Mouse (Mus musculus) megakaryocyte, embryonic 14.5 days (primary cell): ENCODE results near the gene Adam19. TPM values are rescaled to one million over a fixed set of nuclear protein-coding genes. Genes with fewer than 3 reads are reported as not detected.

Experiments used
- H3K27me3 ChIP-seq: replicated peaks from 2 replicates; pipeline ENCODE3; 2012; ENCODE audit warnings: inconsistent platforms
- H3K36me3 ChIP-seq: replicated peaks from 2 replicates; pipeline ENCODE3; 2012; ENCODE audit warnings: low read length, inconsistent platforms, mixed read lengths
- H3K4me1 ChIP-seq: 2 replicates; pipeline ENCODE4 v1.6.1; 2012; ENCODE audit warnings: inconsistent platforms
- H3K4me3 ChIP-seq: replicated peaks from 2 replicates; pipeline ENCODE3; 2012; ENCODE audit warnings: moderate library complexity, mild to moderate bottlenecking, inconsistent platforms
- H3K9me3 ChIP-seq: 2 replicates; pipeline ENCODE4 v1.6.1; 2012; ENCODE audit warnings: inconsistent platforms
- FLI1 ChIP-seq: IDR thresholded peaks from 2 replicates; pipeline ENCODE4 v1.6.1; 2012; ENCODE audit warnings: low read length, inconsistent platforms, mixed read lengths
- GATA1 ChIP-seq: IDR thresholded peaks from 3 replicates; pipeline ENCODE4 v1.6.1; 2012; ENCODE audit warnings: mixed read lengths, low read length, inconsistent platforms, borderline replicate concordance
- polyA plus RNA-seq: library from polyadenylated mRNA; stranded (reverse); fragments of >175 nt; gene quantifications from 2 replicates; pipeline ENCODE4 v1.2.3, GENCODE M21; 2012; ENCODE audit warnings: low replicate concordance; ENCODE audit not compliant: insufficient read depth

The Adam19 gene
- polyA plus RNA-seq = 0.21 and 2.3 TPM in 2 replicates

DNA sequence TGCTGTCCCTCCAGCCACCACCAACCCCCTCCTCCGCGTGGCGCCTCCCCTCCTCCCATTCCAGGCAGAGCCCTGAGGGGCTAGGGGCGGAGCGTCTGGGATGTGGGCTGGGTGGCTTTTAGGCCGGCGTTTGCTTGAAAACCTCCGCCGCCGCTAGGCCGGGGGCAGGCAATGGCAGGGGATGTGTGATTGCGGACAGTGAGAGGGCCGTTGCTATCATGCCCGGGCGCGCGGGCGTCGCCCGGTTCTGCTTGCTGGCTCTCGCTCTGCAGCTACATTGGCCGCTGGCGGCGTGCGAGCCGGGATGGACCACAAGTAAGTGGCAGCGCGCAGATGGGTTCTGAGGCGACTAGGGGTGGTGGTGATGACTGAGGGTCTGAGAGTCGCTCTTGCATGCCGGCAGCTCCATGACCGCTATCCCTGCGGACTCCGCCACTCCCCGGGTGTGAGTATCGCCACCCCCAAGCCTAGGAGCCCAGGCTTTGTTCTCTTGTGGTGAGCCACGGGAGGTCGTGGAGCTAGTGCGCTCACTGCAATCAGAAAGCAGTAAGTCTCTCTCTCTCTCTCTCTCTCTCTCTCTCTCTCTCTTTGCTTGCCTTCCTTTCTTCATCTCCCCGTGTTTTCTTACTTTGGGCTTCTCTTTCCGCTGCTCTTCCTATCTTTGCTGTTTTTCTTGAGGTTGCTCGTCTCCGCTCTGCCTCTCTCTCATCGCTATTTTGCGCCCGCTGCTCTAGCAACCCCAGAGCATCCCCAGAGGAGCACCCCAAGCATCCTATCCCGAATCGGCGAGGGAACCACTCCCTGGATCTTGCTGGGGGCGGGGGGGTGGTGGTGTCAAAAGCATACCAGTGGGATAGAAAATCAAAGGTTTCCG is at the start of gene Adam19:
Gene Adam19, plus strand, starts transcription at position 97 of the 874 bp plus-strand sequence.
- Histone ChIP-seq H3K36me3 (no peaks in the 10 kb centered on the region), H3K27me3 (peaks cover 48% of the 10 kb centered on the region), H3K4me1 (peaks cover 6% of the 10 kb centered on the region; the same call in 1 of the 2 replicates), H3K4me3 (peak within 1 kb of the TSS; percentile 76), H3K9me3 (no peaks in the 10 kb centered on the region)
- no peak for TF ChIP-seq GATA1

GRCm38 (mm10) chr11:46016061-46016460 is 39.7 kb upstream of the Adam19 start:
- TF ChIP-seq FLI1 = no peak
- TF ChIP-seq GATA1 = no peak
- H3K36me3 ChIP-seq = no peaks in the 10 kb centered on the region
- H3K4me3 ChIP-seq = no peak overlapping the region
- no peaks in the 10 kb centered on the region for H3K9me3 ChIP-seq
- H3K4me1 ChIP-seq = no peaks in the 10 kb centered on the region
- H3K27me3 ChIP-seq = peaks cover 1% of the 10 kb centered on the region

DNA sequence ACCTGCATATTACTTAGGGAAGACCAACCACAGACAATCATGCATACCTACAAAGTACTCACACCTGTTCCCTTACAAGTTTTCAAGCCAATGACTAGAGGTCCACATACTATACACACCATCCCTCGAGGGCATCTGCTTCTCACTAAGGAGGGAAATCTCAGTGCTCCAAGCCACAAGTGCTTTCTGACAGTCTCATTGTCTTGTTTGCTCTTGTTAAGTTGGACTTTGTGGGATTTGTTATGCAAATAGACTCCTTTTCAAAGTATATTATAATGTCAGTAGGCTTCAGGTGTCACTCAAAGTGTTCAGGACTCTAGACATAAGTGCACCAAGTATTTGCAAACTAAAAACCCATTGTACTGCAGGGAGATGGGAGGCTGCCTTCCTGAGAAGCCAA is 35.5 kb upstream of the Adam19 start:
- no peaks in the 10 kb centered on the region for H3K36me3 ChIP-seq
- no peaks in the 10 kb centered on the region for H3K4me1 ChIP-seq
- H3K4me3 ChIP-seq = no peak overlapping the region
- TF ChIP-seq FLI1 (no peak), GATA1 (no peak)
- H3K9me3 ChIP-seq = no peaks in the 10 kb centered on the region
- H3K27me3 ChIP-seq = peaks cover 1% of the 10 kb centered on the region

DNA sequence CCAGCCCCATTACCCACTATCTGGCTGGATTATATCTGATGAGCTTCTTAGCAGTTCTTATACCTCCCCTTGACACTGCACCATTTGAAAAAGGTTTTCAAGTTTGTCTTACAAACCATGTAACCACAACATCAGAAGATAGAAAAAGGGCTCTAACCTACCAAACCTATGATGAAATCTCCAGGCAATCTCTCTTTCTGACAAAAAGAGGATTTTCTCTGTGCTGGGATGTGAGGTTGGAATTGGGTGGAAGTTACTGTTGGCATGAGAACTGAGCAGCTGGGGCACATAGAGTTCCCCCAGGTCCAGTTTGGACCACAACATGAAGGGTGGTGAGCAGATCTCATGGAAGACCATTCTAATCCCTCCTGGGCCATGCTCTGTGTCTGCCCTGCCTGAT is 33.9 kb upstream of the Adam19 start:
- TF ChIP-seq FLI1 = no peak
- no peak for TF ChIP-seq GATA1
- Histone ChIP-seq H3K4me3 (no peak overlapping the region), H3K9me3 (0 out of 2 replicates have a peak, but pooled peaks cover 2% of the 10 kb centered on the region), H3K4me1 (no peaks in the 10 kb centered on the region), H3K27me3 (peaks cover 1% of the 10 kb centered on the region), H3K36me3 (no peaks in the 10 kb centered on the region)

DNA sequence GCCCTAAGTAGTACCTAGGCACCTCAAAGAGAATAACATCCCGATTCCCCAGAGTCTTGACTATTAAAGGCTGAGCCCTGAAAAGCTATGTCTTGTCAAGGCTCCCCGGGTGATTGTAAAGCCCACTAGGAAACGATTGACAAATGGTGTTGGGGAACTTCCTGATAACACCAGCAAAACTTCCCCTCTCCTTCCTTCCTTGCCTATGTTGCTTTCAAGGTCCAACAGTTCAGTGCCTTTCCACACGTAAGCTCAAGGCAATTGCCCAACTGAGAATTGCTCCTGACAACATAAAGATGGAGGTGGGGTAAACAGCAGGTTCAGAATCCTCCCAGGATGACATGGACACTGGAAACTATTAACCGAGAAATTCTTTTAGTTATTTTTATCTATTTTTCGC is 32.8 kb upstream of the Adam19 start:
- H3K4me1 ChIP-seq = no peaks in the 10 kb centered on the region
- TF ChIP-seq GATA1 = no peak

GRCm38 (mm10) chr11:46025962-46026392 is 29.8 kb upstream of the Adam19 start:
- Histone ChIP-seq H3K27me3 (peaks cover 3% of the 10 kb centered on the region), H3K4me1 (no peaks in the 10 kb centered on the region), H3K4me3 (no peak overlapping the region), H3K36me3 (no peaks in the 10 kb centered on the region), H3K9me3 (0 out of 2 replicates have a peak, but pooled peaks cover 2% of the 10 kb centered on the region)
- TF ChIP-seq FLI1 = no peak

More for the DNA sequence above, 32.8 kb upstream of the Adam19 start:
- Histone ChIP-seq H3K27me3 (peaks cover 1% of the 10 kb centered on the region), H3K36me3 (no peaks in the 10 kb centered on the region), H3K4me3 (no peak overlapping the region), H3K9me3 (0 out of 2 replicates have a peak, but pooled peaks cover 2% of the 10 kb centered on the region)

DNA sequence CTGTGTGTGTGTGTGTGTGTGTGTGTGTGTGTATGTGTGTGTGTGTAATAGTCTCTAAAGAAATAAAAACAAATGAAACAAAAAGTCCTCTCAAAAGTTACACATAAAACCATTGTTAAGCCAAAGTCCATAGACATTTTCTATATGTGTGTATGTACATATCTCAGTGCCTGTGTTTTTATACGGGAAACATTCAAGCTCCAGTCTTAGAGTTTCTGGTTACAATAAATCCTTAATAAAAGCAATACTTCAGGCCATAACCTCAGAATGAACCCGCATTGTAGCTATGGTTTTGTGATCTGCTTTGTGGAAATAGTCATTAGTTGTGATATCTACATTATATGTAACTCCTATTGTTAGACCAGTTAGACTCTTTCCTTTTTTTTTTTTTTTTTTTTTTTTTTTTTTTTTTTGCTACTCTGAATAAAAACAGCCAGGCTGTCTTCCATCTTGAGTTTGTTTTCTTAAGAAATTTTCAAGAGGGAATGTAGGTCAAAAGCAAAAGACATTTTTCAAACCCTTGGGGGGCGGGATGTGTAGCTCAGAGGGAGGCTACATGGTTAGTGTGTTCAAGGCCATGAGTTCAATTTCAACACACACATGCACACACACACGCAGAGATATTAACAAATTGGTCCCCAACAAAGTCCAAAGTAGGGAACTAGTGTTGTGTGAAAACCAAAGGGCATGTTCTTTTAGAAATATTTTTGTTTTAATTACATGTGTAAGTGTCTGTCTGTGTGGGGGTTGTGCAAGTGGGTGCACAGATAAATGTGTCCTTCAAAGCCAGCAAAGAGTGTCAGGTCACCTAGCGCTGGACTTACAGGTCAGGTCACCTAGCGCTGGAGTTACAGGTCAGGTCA is 27.6 kb upstream of the Adam19 start:
- Histone ChIP-seq H3K27me3 (peaks cover 3% of the 10 kb centered on the region), H3K4me1 (no peaks in the 10 kb centered on the region), H3K36me3 (no peaks in the 10 kb centered on the region), H3K4me3 (no peak overlapping the region), H3K9me3 (0 out of 2 replicates have a peak, but pooled peaks cover 2% of the 10 kb centered on the region)
- no peak for TF ChIP-seq GATA1
- TF ChIP-seq FLI1 = no peak

DNA sequence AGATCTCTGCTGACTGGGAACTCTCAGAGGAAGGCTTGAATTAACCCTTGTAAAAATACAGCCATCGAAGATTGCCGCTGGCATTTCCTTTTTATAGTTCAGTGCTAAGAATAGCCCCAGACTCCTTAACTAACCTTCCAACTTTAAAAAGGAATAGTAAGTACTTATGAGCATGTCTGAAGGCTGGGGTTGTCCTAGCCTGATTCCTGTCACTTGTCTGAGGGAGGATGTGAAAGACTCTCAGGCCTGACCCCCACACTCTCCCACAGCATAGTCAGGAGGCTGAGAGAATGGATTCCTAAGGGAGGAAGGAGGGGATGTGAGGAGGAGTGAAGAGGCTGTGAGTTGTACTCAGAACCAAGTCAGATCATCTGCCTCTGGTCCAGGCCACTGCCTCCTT is 26.3 kb upstream of the Adam19 start:
- H3K9me3 ChIP-seq = 0 out of 2 replicates have a peak, but pooled peaks cover 2% of the 10 kb centered on the region
- no peak overlapping the region for H3K4me3 ChIP-seq
- TF ChIP-seq FLI1 (no peak), GATA1 (no peak)
- no peaks in the 10 kb centered on the region for H3K36me3 ChIP-seq
- no peaks in the 10 kb centered on the region for H3K4me1 ChIP-seq
- H3K27me3 ChIP-seq = peaks cover 3% of the 10 kb centered on the region

- Histone ChIP-seq H3K27me3 (peaks cover 3% of the 10 kb centered on the region), H3K4me1 (no peaks in the 10 kb centered on the region), H3K4me3 (no peak overlapping the region), H3K9me3 (0 out of 2 replicates have a peak, but pooled peaks cover 2% of the 10 kb centered on the region), H3K36me3 (no peaks in the 10 kb centered on the region)
- TF ChIP-seq FLI1 (no peak), GATA1 (no peak)
Observed at GRCm38 (mm10) chr11:46030026-46030425, 25.8 kb upstream of the Adam19 start.

DNA sequence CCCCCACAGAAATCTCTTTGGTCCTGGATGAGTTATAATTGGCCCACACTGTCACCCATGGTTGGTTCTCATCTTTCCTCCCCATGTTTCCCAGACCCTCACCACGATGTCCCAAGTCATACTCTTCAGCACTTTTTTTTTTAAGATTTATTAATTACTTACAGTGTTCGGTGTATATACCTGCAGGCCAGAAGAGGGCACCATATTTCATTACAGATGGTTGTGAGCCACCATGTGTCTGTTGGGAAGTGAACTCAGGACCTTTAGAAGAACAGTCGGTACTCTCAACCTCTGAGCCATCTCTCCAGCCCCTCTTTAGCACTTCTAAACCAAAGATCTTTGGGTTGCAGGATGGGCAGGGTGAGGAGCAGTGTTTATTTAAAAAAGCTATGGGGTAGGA is 24.3 kb upstream of the Adam19 start:
- no peaks in the 10 kb centered on the region for H3K36me3 ChIP-seq
- H3K27me3 ChIP-seq = peaks cover 3% of the 10 kb centered on the region
- peaks cover 6% of the 10 kb centered on the region; the same call in 1 of the 2 replicates for H3K9me3 ChIP-seq
- no peak overlapping the region for H3K4me3 ChIP-seq
- H3K4me1 ChIP-seq = no peaks in the 10 kb centered on the region
- no peak for TF ChIP-seq GATA1
- TF ChIP-seq FLI1 = no peak
